In the genomic region with DNA sequence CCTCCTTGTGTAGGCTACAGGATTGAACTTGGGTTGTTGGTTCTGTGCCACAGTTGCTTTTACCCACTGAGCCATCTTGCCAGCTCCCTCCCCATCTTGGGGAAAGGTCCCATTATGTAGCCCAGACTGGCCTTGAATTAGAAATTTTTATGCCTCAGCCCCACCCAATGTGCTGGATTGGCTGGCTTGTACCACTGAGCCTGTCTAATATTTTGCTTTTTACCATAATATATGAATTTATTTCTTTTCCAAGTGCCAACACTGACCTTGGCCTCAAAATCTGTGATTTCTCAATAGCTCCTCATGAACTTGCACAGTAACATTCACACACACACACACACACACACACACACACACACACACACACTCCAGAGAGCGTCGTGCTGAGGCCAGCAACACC, we compare ENCODE assay signal across 13 mouse cellular contexts. TPM values are rescaled to one million over a fixed set of nuclear protein-coding genes. Genes with fewer than 3 reads are reported as not detected.
DNase-seq lines count a peak whose midpoint lies in the region; ATAC-seq and TF ChIP-seq lines count a peak whose summit lies in the region.
"Had no signal": no experiment of that assay in that cellular context is flagged by ENCODE, and none has a peak within 500 bp of the region (broad histone marks: within the 10 kb centered on the region; RNA-seq: fewer than 3 reads in every experiment).

No protein-coding gene starts in this region.

- no peak overlapping the region for H3K9ac ChIP-seq in heart, embryonic 16.5 days (ENCODE audit: low read length)
- H3K9ac ChIP-seq in lung, embryonic 15.5 days = no peak overlapping the region
- no peak overlapping the region for H3K9ac ChIP-seq in stomach, postnatal 0 days (ENCODE audit: low read length)
- H3K9ac ChIP-seq: forebrain, embryonic 15.5 days; midbrain, embryonic 13.5 days had no signal

- TF ChIP-seq CTCF in stomach, postnatal 0 days (IDR thresholded peaks at IDR 0.05; ENCODE audit: low read depth) = no peak

- peaks cover 41% of the 10 kb centered on the region for H3K36me3 ChIP-seq in heart, embryonic 16.5 days (ENCODE audit: control insufficient read depth, insufficient read depth)
- H3K36me3 ChIP-seq in lung, embryonic 15.5 days = peaks cover 50% of the 10 kb centered on the region
- H3K36me3 ChIP-seq in stomach, postnatal 0 days (ENCODE audit: control insufficient read depth, insufficient read depth, low read length) = peaks cover 18% of the 10 kb centered on the region

- H3K4me2 ChIP-seq in heart, embryonic 16.5 days (ENCODE audit: low read depth, low read length) = no peak overlapping the region
- H3K4me2 ChIP-seq in lung, embryonic 15.5 days = no peak overlapping the region
- no peak overlapping the region for H3K4me2 ChIP-seq in stomach, postnatal 0 days (replicated peaks; ENCODE audit: low read depth)
- H3K4me2 ChIP-seq: forebrain, embryonic 15.5 days; midbrain, embryonic 13.5 days had no signal

- H3K4me3 ChIP-seq in heart, embryonic 16.5 days (ENCODE audit: low read length) = no peak overlapping the region
- no peak overlapping the region for H3K4me3 ChIP-seq in lung, embryonic 15.5 days
- no peak overlapping the region for H3K4me3 ChIP-seq in stomach, postnatal 0 days (ENCODE audit: low read depth, low read length)
- H3K4me3 ChIP-seq: forebrain, embryonic 15.5 days; heart, adult 2 months; midbrain, embryonic 13.5 days had no signal

- no peak for DNase-seq in heart, adult 11 months
- DNase-seq in lung, postnatal 14 days = no peak
- DNase-seq in adrenal gland, postnatal 10 days = peak; percentile 70
- no peak for DNase-seq in stomach, postnatal 0 days (ENCODE audit: low spot score)
- DNase-seq: cerebellum, adult 8-10 months; embryo, embryonic 11 days had no signal

- peaks cover 27% of the 10 kb centered on the region for H3K4me1 ChIP-seq in heart, embryonic 16.5 days (ENCODE audit: control insufficient read depth, insufficient read depth, low read length)
- peaks cover 16% of the 10 kb centered on the region for H3K4me1 ChIP-seq in lung, embryonic 15.5 days
- H3K4me1 ChIP-seq in stomach, postnatal 0 days (replicated peaks; ENCODE audit: control insufficient read depth, insufficient read depth) = no peaks in the 10 kb centered on the region; the same call in 1 of the 2 replicates

- no peak for TF ChIP-seq EP300 in stomach, postnatal 0 days (optimal IDR thresholded peaks at IDR 0.05)

- WGBS in heart, embryonic 16.5 days = 77% methylated on average over 2 of the region's 2 CpGs
- 43% methylated on average over 2 of the region's 2 CpGs for WGBS in lung, embryonic 15.5 days
- 54% methylated on average over 2 of the region's 2 CpGs for WGBS in stomach, postnatal 0 days

- ATAC-seq in heart, embryonic 16.5 days (replicated peaks; ENCODE audit: extremely low read depth, insufficient read depth, low FRiP score) = no peak
- ATAC-seq in lung, embryonic 15.5 days (ENCODE audit: borderline replicate concordance, extremely low read depth, low FRiP score, low TSS enrichment) = 0 out of 2 replicates have a peak, but pooled peaks have one; percentile 4
- ATAC-seq in stomach, postnatal 0 days (ENCODE audit: low FRiP score, low TSS enrichment) = no peak
- ATAC-seq in megakaryocyte progenitor cell, adult 5-6 weeks (replicated peaks; ENCODE audit: poor library complexity) = no peak
- ATAC-seq: forebrain, embryonic 15.5 days; midbrain, embryonic 13.5 days had no signal

- peak overlapping the region; percentile 34; the same call in 1 of the 2 replicates for H3K27ac ChIP-seq in heart, embryonic 16.5 days (ENCODE audit: low read length)
- peak overlapping the region; percentile 74 for H3K27ac ChIP-seq in lung, embryonic 15.5 days
- peak overlapping the region; percentile 71; the same call in 1 of the 2 replicates for H3K27ac ChIP-seq in stomach, postnatal 0 days (replicated peaks)
- H3K27ac ChIP-seq: forebrain, embryonic 15.5 days; macrophage; midbrain, embryonic 13.5 days had no signal

- H3K27me3 ChIP-seq in heart, embryonic 16.5 days (ENCODE audit: control insufficient read depth, insufficient read depth, low read length) = no peaks in the 10 kb centered on the region
- H3K27me3 ChIP-seq in lung, embryonic 15.5 days = no peaks in the 10 kb centered on the region
- H3K27me3 ChIP-seq in stomach, postnatal 0 days (ENCODE audit: control insufficient read depth, insufficient read depth, low read length) = no peaks in the 10 kb centered on the region
- H3K27me3 ChIP-seq: forebrain, embryonic 15.5 days; midbrain, embryonic 13.5 days had no signal

- H3K9me3 ChIP-seq in heart, embryonic 16.5 days (replicated peaks; ENCODE audit: control insufficient read depth, low read length) = no peaks in the 10 kb centered on the region
- no peaks in the 10 kb centered on the region for H3K9me3 ChIP-seq in lung, embryonic 15.5 days
- H3K9me3 ChIP-seq in stomach, postnatal 0 days (ENCODE audit: control insufficient read depth, low read length) = no peaks in the 10 kb centered on the region
- H3K9me3 ChIP-seq: forebrain, embryonic 15.5 days; midbrain, embryonic 13.5 days had no signal

RNA-seq across cellular contexts. Expression of a gene that starts 10.7 kb away (rescaled TPM):
- polyA plus RNA-seq in heart, embryonic 16.5 days (2015; fragmentation: Nextera tagmentation; extraction: Ambion mirVana) = 18.8 and 19.2 TPM in 2 replicates
- 15.5 and 18.3 TPM in 2 replicates for polyA plus RNA-seq in lung, embryonic 15.5 days (2015; fragmentation: Nextera tagmentation; extraction: Ambion mirVana)
- 10 to 100 TPM; 64.5 to 80.9 TPM for total RNA-seq in adrenal gland, postnatal 10 days (2021)
- 5.4 and 6.2 TPM in 2 replicates for polyA plus RNA-seq in stomach, postnatal 0 days (2015; fragmentation: Nextera tagmentation; extraction: Ambion mirVana)
- total RNA-seq in megakaryocyte progenitor cell, adult 5-6 weeks (2015) = 29.2 and 34.8 TPM in 2 replicates
- total RNA-seq in megakaryocyte progenitor cell, adult 5-6 weeks (2017) = 9.0 and 9.7 TPM in 2 replicates

RNA-seq across cellular contexts. Expression of a gene that starts 23.7 kb away (rescaled TPM):
- polyA plus RNA-seq in heart, embryonic 16.5 days (2015; fragmentation: Nextera tagmentation; extraction: Ambion mirVana) = 45.7 and 49.5 TPM in 2 replicates
- 68.2 and 72.4 TPM in 2 replicates for polyA plus RNA-seq in lung, embryonic 15.5 days (2015; fragmentation: Nextera tagmentation; extraction: Ambion mirVana)
- 10 to 100 TPM; 64.7 to 82.6 TPM for total RNA-seq in adrenal gland, postnatal 10 days (2021)
- 38.7 and 42.7 TPM in 2 replicates for polyA plus RNA-seq in stomach, postnatal 0 days (2015; fragmentation: Nextera tagmentation; extraction: Ambion mirVana)
- total RNA-seq in megakaryocyte progenitor cell, adult 5-6 weeks (2015) = 31.5 and 40.3 TPM in 2 replicates
- 34.7 and 48.7 TPM in 2 replicates for total RNA-seq in megakaryocyte progenitor cell, adult 5-6 weeks (2017)

RNA-seq across cellular contexts. Expression of a gene that starts 32.3 kb away (rescaled TPM):
- 42.3 and 47.7 TPM in 2 replicates for polyA plus RNA-seq in heart, embryonic 16.5 days (2015; fragmentation: Nextera tagmentation; extraction: Ambion mirVana)
- 60.1 and 64.7 TPM in 2 replicates for polyA plus RNA-seq in lung, embryonic 15.5 days (2015; fragmentation: Nextera tagmentation; extraction: Ambion mirVana)
- 10 to 100 TPM; 45.2 to 50.5 TPM for total RNA-seq in adrenal gland, postnatal 10 days (2021)
- polyA plus RNA-seq in stomach, postnatal 0 days (2015; fragmentation: Nextera tagmentation; extraction: Ambion mirVana) = 27.7 and 31.8 TPM in 2 replicates
- 74.9 and 78.4 TPM in 2 replicates for total RNA-seq in megakaryocyte progenitor cell, adult 5-6 weeks (2015)
- total RNA-seq in megakaryocyte progenitor cell, adult 5-6 weeks (2017) = 11.5 and 19.0 TPM in 2 replicates

RNA-seq across cellular contexts. Expression of a gene that starts 32.7 kb away (rescaled TPM):
- polyA plus RNA-seq in heart, embryonic 16.5 days (2015; fragmentation: Nextera tagmentation; extraction: Ambion mirVana) = 79.4 and 83.3 TPM in 2 replicates
- 116 and 118 TPM in 2 replicates for polyA plus RNA-seq in lung, embryonic 15.5 days (2015; fragmentation: Nextera tagmentation; extraction: Ambion mirVana)
- total RNA-seq in adrenal gland, postnatal 10 days (2021) = 10 to 100 TPM; 50.0 to 63.2 TPM
- polyA plus RNA-seq in stomach, postnatal 0 days (2015; fragmentation: Nextera tagmentation; extraction: Ambion mirVana) = 62.0 and 65.8 TPM in 2 replicates
- 64.8 and 78.7 TPM in 2 replicates for total RNA-seq in megakaryocyte progenitor cell, adult 5-6 weeks (2015)
- total RNA-seq in megakaryocyte progenitor cell, adult 5-6 weeks (2017) = 32.6 and 43.9 TPM in 2 replicates

RNA-seq across cellular contexts. Expression of a gene that starts 39.3 kb away (rescaled TPM):
- 0.13 and 0.29 TPM in 2 replicates for polyA plus RNA-seq in heart, embryonic 16.5 days (2015; fragmentation: Nextera tagmentation; extraction: Ambion mirVana)
- polyA plus RNA-seq in lung, embryonic 15.5 days (2015; fragmentation: Nextera tagmentation; extraction: Ambion mirVana) = 0.09 and 0.13 TPM in 2 replicates
- total RNA-seq in adrenal gland, postnatal 10 days (2021) = under 1 TPM; 0.57 to 0.79 TPM
- 6.8 and 6.9 TPM in 2 replicates for polyA plus RNA-seq in stomach, postnatal 0 days (2015; fragmentation: Nextera tagmentation; extraction: Ambion mirVana)
- not detected in 2 replicates for total RNA-seq in megakaryocyte progenitor cell, adult 5-6 weeks (2015)
- 0.14 TPM in 1 of 2 replicates, not detected in the other for total RNA-seq in megakaryocyte progenitor cell, adult 5-6 weeks (2017)
- polyA plus RNA-seq: macrophage; midbrain, embryonic 13.5 days had no signal
